Mouse (Mus musculus) heart, postnatal 0 days (tissue): ENCODE measurements around the gene Glis3.

ENCODE experiments used
- CTCF ChIP-seq: IDR thresholded peaks from 2 replicates; pipeline ENCODE4 v1.5.1; 2016; ENCODE audit warnings: antibody characterized with exemption, control low read depth, low read depth
- EP300 ChIP-seq: IDR thresholded peaks from 2 replicates; pipeline ENCODE4 v1.6.1; 2016; ENCODE audit warnings: antibody characterized with exemption, low read depth

GRCm38 (mm10) chr19:28646286-28646685 is 33.6 kb downstream of the Glis3 start:
- no peak for TF ChIP-seq CTCF
- TF ChIP-seq EP300: no peak
